Mouse (Mus musculus) cerebellum, adult 2 months (tissue): Measurements from ENCODE around the gene G6pc3.

Experiments
- CTCF ChIP-seq: fragments of 200-500 bp; IDR thresholded peaks from 2 replicates; pipeline ENCODE4 v1.5.1; 2011; ENCODE audit warnings: low read depth, mild to moderate bottlenecking, control low read depth, low read length, moderate library complexity, borderline replicate concordance; ENCODE audit not compliant: insufficient read depth
- POLR2A ChIP-seq: fragments of 200-500 bp; IDR thresholded peaks from 2 replicates; pipeline ENCODE4 v1.6.1; 2011; ENCODE audit warnings: low read length, control low read depth, borderline replicate concordance; ENCODE audit not compliant: insufficient read depth

DNA sequence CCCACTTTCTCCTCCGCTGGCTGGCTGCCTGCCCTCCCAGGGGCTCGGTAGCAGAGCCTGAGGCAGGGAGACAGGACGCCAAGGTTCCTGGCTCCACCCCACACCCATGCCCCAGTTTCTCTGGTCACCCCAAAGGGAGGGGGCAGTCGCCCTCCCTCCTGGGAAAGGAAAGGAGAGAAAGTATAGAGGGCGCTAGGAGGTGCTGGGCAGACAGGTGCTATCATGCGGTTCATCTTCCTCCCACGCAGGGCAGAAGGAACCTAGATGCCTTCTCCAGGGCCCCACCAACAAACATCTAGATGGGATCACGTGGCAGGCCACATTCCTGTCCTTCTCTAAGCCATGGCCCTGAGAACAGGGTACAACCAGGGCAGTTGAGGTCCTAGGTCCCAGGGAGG lies 32.5 kb downstream of the G6pc3 start:
- no peak for TF ChIP-seq POLR2A
- TF ChIP-seq CTCF, result no peak
